Mouse (Mus musculus) neural tube, embryonic 14.5 days (tissue): Measurements from ENCODE around the gene Tjp1. TPM values are rescaled to one million over a fixed set of nuclear protein-coding genes. Genes with fewer than 3 reads are reported as not detected.

Experiments used
- ATAC-seq: fragments of 200-750 bp; cut with Nextera tagmentation; 2 replicates; pipeline ENCODE4 v1.8.0; 2017; ENCODE audit warnings: low read depth, mild to moderate bottlenecking, moderate TSS enrichment, moderate library complexity
- H3K27ac ChIP-seq: fragments of 300-500 bp; sonication (generic); 2 replicates; pipeline ENCODE4 v1.5.1; 2014; ENCODE audit warnings: low read depth, mild to moderate bottlenecking, control low read depth, low read length, moderate library complexity, mixed read lengths
- H3K27me3 ChIP-seq: fragments of 300-500 bp; sonication (generic); 2 replicates; pipeline ENCODE4 v1.6.1; 2014; ENCODE audit warnings: low read length; ENCODE audit not compliant: control insufficient read depth, insufficient read depth
- H3K36me3 ChIP-seq: fragments of 300-500 bp; sonication (generic); 2 replicates; pipeline ENCODE4 v1.6.1; 2014; ENCODE audit warnings: low read length, mixed read lengths; ENCODE audit not compliant: control insufficient read depth, insufficient read depth
- H3K4me1 ChIP-seq: fragments of 300-500 bp; sonication (generic); 2 replicates; pipeline ENCODE4 v1.6.1; 2014; ENCODE audit warnings: low read length; ENCODE audit not compliant: control insufficient read depth, insufficient read depth
- H3K4me2 ChIP-seq: fragments of 300-500 bp; sonication (generic); 2 replicates; pipeline ENCODE4 v1.6.1; 2014; ENCODE audit warnings: mild to moderate bottlenecking, low read depth, low read length, control low read depth
- H3K4me3 ChIP-seq: fragments of 300-500 bp; sonication (generic); 2 replicates; pipeline ENCODE4 v1.5.1; 2014; ENCODE audit warnings: low read depth, low read length, control low read depth, mixed read lengths
- H3K9ac ChIP-seq: fragments of 300-500 bp; sonication (generic); replicated peaks from 2 replicates; pipeline ENCODE4 v1.6.1; 2014; ENCODE audit warnings: low read depth, mild to moderate bottlenecking, control low read depth, low read length, mixed read lengths
- H3K9me3 ChIP-seq: fragments of 300-500 bp; sonication (generic); 2 replicates; pipeline ENCODE4 v1.6.1; 2016; ENCODE audit warnings: low read length; ENCODE audit not compliant: control insufficient read depth
- WGBS: fragments of 180-500 bp; shearing (Covaris S2); extraction: QIAGEN DNeasy Blood & Tissue Kit; methylation state at CpG from one replicate; pipeline ENCODE4 v1.1.7; 2014; 5-methylcytosine and 5-hydroxymethylcytosine counted together
- polyA plus RNA-seq: library from polyadenylated mRNA; unstranded; fragments of >200 nt; fragmentation: Nextera tagmentation; extraction: Ambion mirVana; gene quantifications from 2 replicates; pipeline ENCODE4 v1.2.1, GENCODE M21; 2014

Tjp1 gene
- polyA plus RNA-seq, 1 experiment from 2014 or later = 37.0 TPM

- no peak overlapping the region for H3K4me2 ChIP-seq
- no peak overlapping the region for H3K9ac ChIP-seq
- H3K27me3 ChIP-seq = no peaks in the 10 kb centered on the region
- no peak overlapping the region for H3K4me3 ChIP-seq
- no peak overlapping the region for H3K27ac ChIP-seq
- 90% methylated on average over 9 of the region's 9 CpGs for WGBS
- H3K36me3 ChIP-seq = no peaks in the 10 kb centered on the region
- H3K4me1 ChIP-seq = no peaks in the 10 kb centered on the region
- H3K9me3 ChIP-seq = no peaks in the 10 kb centered on the region
- no peak for ATAC-seq
Measured at GRCm38 (mm10) chr7:65380716-65381115, 146.9 kb downstream of the Tjp1 start.

- Histone ChIP-seq H3K4me2 (no peak overlapping the region), H3K9ac (no peak overlapping the region), H3K4me1 (no peaks in the 10 kb centered on the region), H3K27ac (no peak overlapping the region), H3K27me3 (no peaks in the 10 kb centered on the region), H3K4me3 (no peak overlapping the region), H3K36me3 (no peaks in the 10 kb centered on the region), H3K9me3 (no peaks in the 10 kb centered on the region)
- ATAC-seq = no peak
- 61% methylated on average over 9 of the region's 9 CpGs for WGBS
Measured at GRCm38 (mm10) chr7:65378818-65379565, 148.6 kb downstream of the Tjp1 start.

- Histone ChIP-seq H3K27me3 (no peaks in the 10 kb centered on the region), H3K9ac (no peak overlapping the region), H3K4me1 (no peaks in the 10 kb centered on the region), H3K36me3 (no peaks in the 10 kb centered on the region), H3K4me3 (no peak overlapping the region), H3K4me2 (no peak overlapping the region), H3K9me3 (no peaks in the 10 kb centered on the region), H3K27ac (no peak overlapping the region)
- no peak for ATAC-seq
- WGBS = 89% methylated on average over 3 of the region's 3 CpGs
Measured at GRCm38 (mm10) chr7:65377521-65377920, 150.1 kb downstream of the Tjp1 start.

GRCm38 (mm10) chr7:65375621-65376020 is 152.0 kb downstream of the Tjp1 start:
- no peaks in the 10 kb centered on the region; the same call in 1 of the 2 replicates for H3K27me3 ChIP-seq
- ATAC-seq = no peak
- H3K4me3 ChIP-seq = no peak overlapping the region
- no peaks in the 10 kb centered on the region for H3K9me3 ChIP-seq
- WGBS = 90% methylated on average over 3 of the region's 3 CpGs
- no peak overlapping the region for H3K9ac ChIP-seq
- H3K4me1 ChIP-seq = no peaks in the 10 kb centered on the region
- H3K27ac ChIP-seq = no peak overlapping the region
- H3K4me2 ChIP-seq = no peak overlapping the region
- H3K36me3 ChIP-seq = no peaks in the 10 kb centered on the region

- Histone ChIP-seq H3K27ac (no peak overlapping the region), H3K9me3 (no peaks in the 10 kb centered on the region), H3K9ac (no peak overlapping the region), H3K36me3 (no peaks in the 10 kb centered on the region), H3K4me1 (peaks cover 2% of the 10 kb centered on the region), H3K27me3 (no peaks in the 10 kb centered on the region; the same call in 1 of the 2 replicates), H3K4me3 (no peak overlapping the region), H3K4me2 (no peak overlapping the region)
- whole genome bisulfite sequencing = 64% methylated on average over 8 of the region's 8 CpGs
- no peak for ATAC-seq
Measured at GRCm38 (mm10) chr7:65375176-65375575, 152.4 kb downstream of the Tjp1 start.

GRCm38 (mm10) chr7:65373336-65373735 is 154.2 kb downstream of the Tjp1 start:
- Histone ChIP-seq H3K27ac (no peak overlapping the region), H3K4me2 (no peak overlapping the region), H3K36me3 (no peaks in the 10 kb centered on the region), H3K4me1 (peaks cover 3% of the 10 kb centered on the region), H3K27me3 (no peaks in the 10 kb centered on the region; the same call in 1 of the 2 replicates), H3K9me3 (no peaks in the 10 kb centered on the region), H3K9ac (no peak overlapping the region), H3K4me3 (no peak overlapping the region)
- WGBS = 67% methylated on average over 8 of the region's 8 CpGs
- ATAC-seq = no peak

GRCm38 (mm10) chr7:65371765-65372164 is 155.8 kb downstream of the Tjp1 start:
- no peak for ATAC-seq
- H3K9me3 ChIP-seq = no peaks in the 10 kb centered on the region
- WGBS = 55% methylated on average over 6 of the region's 6 CpGs
- H3K4me1 ChIP-seq = peaks cover 3% of the 10 kb centered on the region
- H3K4me3 ChIP-seq = peak overlapping the region; percentile 80; the same call in 1 of the 2 replicates
- H3K27me3 ChIP-seq = no peaks in the 10 kb centered on the region; the same call in 1 of the 2 replicates
- H3K36me3 ChIP-seq = no peaks in the 10 kb centered on the region
- H3K4me2 ChIP-seq = peak overlapping the region; percentile 85
- H3K9ac ChIP-seq = no peak overlapping the region
- H3K27ac ChIP-seq = no peak overlapping the region

GRCm38 (mm10) chr7:65370787-65371616 is 156.6 kb downstream of the Tjp1 start:
- Histone ChIP-seq H3K4me2 (peak overlapping the region; percentile 85), H3K9ac (peak overlapping the region; percentile 80), H3K4me1 (peaks cover 3% of the 10 kb centered on the region), H3K27ac (peak overlapping the region; percentile 80), H3K4me3 (peak overlapping the region; percentile 80), H3K27me3 (no peaks in the 10 kb centered on the region; the same call in 1 of the 2 replicates), H3K36me3 (no peaks in the 10 kb centered on the region), H3K9me3 (no peaks in the 10 kb centered on the region)
- WGBS = under 1% methylated on average over 66 of the region's 92 CpGs
- ATAC-seq = peak; percentile 93

- Histone ChIP-seq H3K27ac (peak overlapping the region; percentile 80), H3K4me3 (peak overlapping the region; percentile 80), H3K27me3 (no peaks in the 10 kb centered on the region; the same call in 1 of the 2 replicates), H3K4me2 (peak overlapping the region; percentile 85), H3K4me1 (peaks cover 3% of the 10 kb centered on the region), H3K9me3 (no peaks in the 10 kb centered on the region), H3K36me3 (no peaks in the 10 kb centered on the region), H3K9ac (peak overlapping the region; percentile 80)
- WGBS = 0% methylated on average over 33 of the region's 46 CpGs
- ATAC-seq = peak; percentile 47
Measured at GRCm38 (mm10) chr7:65370381-65370786, 157.2 kb downstream of the Tjp1 start.
